Mouse (Mus musculus) T-cell, adult 2 months (primary cell): ENCODE measurements around the gene Dnajc11.

Experiments
- DNase-seq: peaks from one replicate; pipeline ENCODE4 v3.0.0; 2022; ENCODE audit warnings: low spot score

The Dnajc11 gene

DNA sequence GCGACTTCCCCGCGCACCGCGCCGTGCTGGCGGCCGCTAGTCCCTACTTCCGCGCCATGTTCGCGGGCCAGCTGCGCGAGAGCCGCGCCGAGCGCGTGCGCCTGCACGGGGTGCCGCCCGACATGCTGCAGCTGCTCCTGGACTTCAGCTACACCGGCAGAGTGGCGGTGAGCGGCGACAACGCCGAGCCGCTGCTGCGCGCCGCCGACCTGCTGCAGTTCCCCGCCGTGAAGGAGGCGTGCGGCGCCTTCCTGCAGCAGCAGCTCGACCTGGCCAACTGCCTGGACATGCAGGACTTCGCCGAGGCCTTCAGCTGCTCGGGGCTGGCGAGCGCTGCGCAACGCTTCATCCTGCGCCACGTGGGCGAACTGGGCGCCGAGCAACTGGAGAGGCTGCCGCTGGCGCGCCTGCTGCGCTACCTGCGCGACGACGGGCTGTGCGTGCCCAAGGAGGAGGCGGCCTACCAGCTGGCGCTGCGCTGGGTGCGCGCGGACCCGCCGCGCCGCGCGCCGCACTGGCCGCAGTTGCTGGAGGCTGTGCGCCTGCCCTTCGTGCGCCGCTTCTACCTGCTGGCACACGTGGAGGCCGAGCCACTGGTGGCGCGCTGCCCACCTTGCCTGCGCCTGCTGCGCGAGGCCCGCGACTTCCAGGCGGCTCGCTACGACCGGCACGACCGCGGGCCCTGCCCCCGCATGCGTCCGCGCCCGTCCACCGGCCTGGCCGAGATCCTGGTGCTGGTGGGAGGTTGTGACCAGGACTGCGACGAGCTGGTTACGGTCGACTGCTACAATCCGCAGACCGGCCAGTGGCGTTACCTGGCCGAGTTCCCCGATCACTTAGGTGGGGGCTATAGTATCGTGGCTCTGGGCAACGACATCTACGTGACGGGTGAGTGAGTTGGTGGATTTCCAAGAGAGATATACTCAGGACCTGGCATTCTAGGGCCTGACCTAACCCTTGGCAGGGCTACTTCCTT lies 75.9 kb downstream of the Dnajc11 start:
- peak; percentile 59 for DNase-seq

- DNase-seq = no peak
Measured at GRCm38 (mm10) chr4:152010091-152010706, 76.7 kb downstream of the Dnajc11 start.

DNA sequence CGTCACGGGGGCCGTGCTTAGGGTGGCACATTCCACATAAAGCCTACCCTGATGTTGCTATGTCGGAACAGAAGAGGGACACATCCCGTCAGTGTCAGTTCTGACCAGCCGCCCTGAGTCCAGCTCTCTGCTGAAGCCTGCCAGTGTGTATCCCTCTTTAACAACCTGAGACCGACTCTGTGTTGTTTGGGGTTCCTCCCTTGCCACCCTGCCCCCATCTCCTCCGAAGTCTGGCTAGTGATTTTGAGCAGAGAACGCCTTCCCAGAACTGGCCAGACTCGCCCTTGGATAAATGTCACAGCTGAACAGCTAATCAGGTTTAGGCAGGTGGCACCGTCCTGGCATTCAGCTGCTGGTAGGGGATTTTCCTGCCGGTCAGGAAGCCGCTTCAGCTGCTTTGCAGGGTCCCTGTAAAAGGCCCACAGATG lies 77.2 kb downstream of the Dnajc11 start:
- no peak for DNase-seq

DNA sequence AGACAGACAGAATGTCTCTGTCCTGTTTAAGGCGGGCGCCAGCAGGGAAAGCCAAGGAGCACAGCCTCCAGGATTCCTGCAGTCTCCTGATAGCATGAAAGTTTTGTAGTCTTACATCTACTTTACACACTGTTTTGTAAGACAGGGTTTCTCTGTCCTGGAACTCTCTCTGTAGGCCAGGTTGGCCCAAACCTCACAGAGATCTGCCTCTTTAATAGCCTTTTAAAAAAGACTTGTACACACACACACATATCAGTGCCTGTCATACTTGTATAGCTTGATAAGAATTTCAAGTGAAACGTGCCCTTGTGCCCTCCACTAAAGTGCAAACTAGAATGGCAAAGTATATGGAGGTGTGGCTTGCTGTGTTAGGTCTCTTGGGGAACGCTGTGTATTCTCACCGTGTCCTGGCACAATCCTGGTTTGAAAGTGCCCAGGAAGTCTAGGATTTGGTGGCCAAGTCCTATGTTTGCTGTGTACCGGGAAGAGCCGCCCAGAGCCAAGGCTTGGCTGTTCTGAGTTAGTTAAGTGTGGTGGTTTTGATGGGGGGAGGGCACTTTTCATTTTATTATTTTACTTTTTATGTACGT lies 77.8 kb downstream of the Dnajc11 start:
- no peak for DNase-seq

DNA sequence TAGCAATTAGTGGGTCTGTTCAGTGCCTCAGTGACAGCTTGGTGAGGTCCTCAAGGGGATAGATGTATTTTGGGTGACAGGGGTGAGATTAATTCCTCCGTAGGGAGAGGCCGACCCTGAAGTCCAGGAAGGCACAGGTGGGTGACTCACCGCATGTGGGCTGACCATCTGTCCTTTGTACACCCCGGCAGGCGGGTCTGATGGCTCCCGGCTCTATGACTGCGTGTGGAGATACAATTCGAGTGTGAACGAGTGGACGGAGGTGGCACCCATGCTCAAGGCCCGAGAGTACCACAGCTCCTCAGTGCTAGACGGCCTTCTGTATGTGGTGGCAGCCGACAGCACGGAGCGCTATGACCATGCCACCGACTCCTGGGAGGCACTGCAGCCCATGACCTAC lies 78.6 kb downstream of the Dnajc11 start:
- no peak for DNase-seq

- no peak for DNase-seq
Measured at GRCm38 (mm10) chr4:152013036-152013813, 79.7 kb downstream of the Dnajc11 start.

DNA sequence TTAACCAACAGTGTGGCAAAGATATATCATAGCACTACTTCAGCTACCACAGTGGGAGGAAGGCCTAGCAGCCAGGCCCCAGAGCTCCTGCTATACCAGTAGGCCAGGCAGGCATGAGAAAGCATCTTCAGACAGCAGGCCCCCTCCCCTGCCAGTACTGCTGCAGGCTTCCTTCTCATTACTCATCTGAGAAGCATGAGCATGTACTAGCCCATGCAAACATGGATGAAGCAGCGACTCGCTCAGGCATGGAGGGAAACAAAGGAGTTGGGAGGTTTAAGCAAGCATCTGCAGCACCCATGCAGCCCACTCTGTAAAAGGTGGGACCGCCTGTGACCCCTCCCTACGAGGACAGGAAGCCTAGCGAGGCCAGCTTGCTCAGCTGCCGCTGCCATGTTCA lies 85.6 kb downstream of the Dnajc11 start:
- DNase-seq = no peak

GRCm38 (mm10) chr4:152020024-152020423 lies 86.5 kb downstream of the Dnajc11 start:
- DNase-seq = no peak

GRCm38 (mm10) chr4:152021568-152022097 lies 88.1 kb downstream of the Dnajc11 start:
- no peak for DNase-seq

GRCm38 (mm10) chr4:152022506-152022905 lies 89.0 kb downstream of the Dnajc11 start:
- DNase-seq = no peak

DNA sequence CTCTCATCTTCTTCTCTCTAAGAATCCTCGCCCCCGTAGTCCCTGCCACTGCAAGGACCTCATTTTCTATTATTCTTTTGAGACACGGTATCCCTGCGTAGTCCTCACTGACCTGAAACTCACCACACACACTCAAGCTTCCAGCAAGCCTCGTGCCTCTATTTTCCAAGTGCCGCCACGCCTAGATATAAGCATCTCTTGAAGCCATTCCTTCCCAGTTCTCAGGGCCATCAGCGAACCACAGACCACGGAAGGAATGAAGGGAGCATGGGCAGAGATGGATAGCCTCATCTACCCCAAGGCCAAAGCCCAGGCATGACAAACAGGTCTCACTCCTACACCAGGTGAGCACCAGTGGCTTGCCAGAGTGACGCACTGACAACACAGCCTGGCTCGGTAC lies 91.0 kb downstream of the Dnajc11 start:
- DNase-seq = no peak

GRCm38 (mm10) chr4:152026751-152027508 lies 93.4 kb downstream of the Dnajc11 start:
- peak; percentile 14 for DNase-seq

DNA sequence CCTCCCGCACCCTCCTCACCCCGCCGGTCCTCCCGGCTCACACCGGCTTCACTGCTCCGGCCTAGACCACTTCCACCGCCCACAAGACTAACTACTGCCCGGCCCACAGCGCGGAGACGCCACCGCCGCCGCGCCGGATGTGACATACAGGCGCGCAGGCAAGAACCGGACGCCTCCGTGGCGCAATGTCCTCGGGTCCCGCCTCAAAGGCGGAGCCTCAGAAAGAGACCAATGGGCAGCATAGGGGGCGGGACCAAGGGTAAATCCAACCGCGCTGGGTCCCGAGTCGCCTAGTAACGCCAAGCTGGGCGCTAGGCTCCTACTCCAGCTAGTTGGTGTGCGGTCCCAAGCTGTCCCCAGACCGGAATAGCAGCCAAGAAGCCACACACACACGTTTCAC lies 94.0 kb downstream of the Dnajc11 start, which contains the start of gene Zbtb48:
Zbtb48 (minus strand) TSS at position 148 of the 400 bp plus-strand sequence.
- peak; percentile 95 for DNase-seq

DNA sequence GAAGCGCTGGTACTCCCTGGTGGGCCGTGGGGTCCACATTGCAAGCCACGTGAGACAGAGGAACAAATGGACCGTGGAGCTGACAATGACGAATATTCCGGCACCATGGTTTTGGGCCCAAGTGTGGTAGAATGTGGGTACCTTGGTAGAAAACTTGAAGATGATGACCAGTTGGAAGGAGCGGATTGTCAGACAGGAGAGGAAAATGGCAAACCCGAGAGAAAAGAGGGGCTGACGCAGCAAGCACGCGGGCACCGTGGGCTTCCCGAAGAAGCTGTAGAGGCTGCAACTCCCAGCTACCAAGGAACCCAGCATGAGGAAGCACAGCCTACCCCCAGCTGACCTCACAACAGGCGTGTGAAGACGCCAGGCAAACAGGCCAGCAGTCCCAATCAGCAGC lies 95.0 kb downstream of the Dnajc11 start:
- DNase-seq = no peak

DNA sequence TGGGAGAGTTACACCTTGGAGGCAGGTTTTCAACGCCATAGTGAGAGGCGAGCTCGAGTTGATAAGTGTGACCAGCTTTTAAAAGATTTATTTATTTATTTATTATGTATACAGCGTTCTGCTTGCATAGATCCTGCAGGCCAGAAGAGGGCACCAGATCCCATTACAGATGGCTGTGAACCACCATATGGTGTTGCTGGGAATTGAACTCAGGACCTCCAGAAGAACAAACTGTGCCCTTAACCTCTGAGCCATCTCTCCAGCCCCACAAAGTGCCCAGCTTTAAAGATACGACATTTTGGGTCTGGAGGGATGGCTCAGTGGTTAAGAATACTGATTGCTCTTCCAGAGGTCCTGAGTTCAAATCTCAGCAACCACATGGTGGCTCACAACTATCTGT lies 95.6 kb downstream of the Dnajc11 start:
- peak; percentile 34 for DNase-seq

GRCm38 (mm10) chr4:152029997-152030396 lies 96.5 kb downstream of the Dnajc11 start:
- no peak for DNase-seq
